Mouse (Mus musculus) gastrocnemius, adult 8-10 months (tissue): Measurements from ENCODE around the gene Vamp8. TPM values are rescaled to one million over a fixed set of nuclear protein-coding genes. Genes with fewer than 3 reads are reported as not detected.

Experiments
- DNase-seq, 2 experiments: peaks; one replicate each; pipeline ENCODE4 v3.0.0; 2022; ENCODE audit warnings: low spot score in 2 of 2
- total RNA-seq, 4 experiments: library from RNA; stranded (reverse); gene quantifications; 2 replicates each; pipeline ENCODE4 v1.2.4; 2022

Gene Vamp8
- total RNA-seq, 4 experiments from 2014 or later: 37.1 to 47.8 (median 45.0) TPM

DNA sequence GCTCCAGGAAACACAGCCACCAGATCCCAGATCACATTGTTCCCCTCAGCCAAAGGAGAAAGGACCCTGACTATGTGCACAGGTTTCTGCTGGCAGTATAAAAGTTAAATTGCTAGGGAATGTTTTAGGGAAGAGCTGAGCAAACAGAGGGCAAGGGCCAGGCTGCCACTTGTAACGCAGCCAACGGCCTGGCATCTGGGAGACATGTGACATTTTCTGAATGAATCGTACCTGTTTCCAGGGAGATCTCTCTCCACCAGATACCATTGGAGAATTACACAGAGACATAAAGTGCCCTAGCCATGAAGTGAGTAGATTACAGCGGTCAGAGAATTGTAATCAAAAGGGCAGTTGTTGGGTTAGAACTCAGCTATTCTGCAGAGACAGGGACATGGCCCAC is 17.3 kb downstream of the Vamp8 start:
- no peak for DNase-seq

GRCm38 (mm10) chr6:72371571-72371970 is 18.9 kb downstream of the Vamp8 start:
- DNase-seq: no peak

GRCm38 (mm10) chr6:72371147-72371546 is 19.4 kb downstream of the Vamp8 start:
- DNase-seq: no peak

- DNase-seq: no peak
Observed at GRCm38 (mm10) chr6:72370091-72370490, 20.4 kb downstream of the Vamp8 start.

DNA sequence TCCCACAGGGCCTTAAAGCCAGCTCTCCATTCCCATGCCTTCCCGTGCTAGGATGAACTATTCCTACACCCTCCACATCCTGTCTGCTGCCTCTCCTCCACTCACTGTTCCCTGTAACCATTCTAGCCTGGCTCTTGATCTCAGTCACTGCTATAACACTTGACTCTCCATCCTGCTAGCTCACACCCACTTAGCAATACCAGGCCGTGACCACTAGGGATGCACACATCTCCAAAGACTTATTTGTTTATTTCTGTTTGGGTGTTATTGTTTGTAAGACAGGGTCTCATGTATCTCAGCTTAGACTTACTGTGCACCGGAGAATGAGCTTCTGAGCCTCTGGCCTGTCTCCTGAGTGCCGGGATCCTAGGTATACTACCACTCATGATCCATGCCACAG is 20.9 kb downstream of the Vamp8 start:
- no peak for DNase-seq

GRCm38 (mm10) chr6:72367460-72367974 is 23.0 kb downstream of the Vamp8 start:
- DNase-seq: no peak

GRCm38 (mm10) chr6:72366844-72367443 is 23.6 kb downstream of the Vamp8 start, which contains the start of gene Rnf181:
Rnf181 (minus strand) TSS chr6:72366956.
- no peak for DNase-seq

DNA sequence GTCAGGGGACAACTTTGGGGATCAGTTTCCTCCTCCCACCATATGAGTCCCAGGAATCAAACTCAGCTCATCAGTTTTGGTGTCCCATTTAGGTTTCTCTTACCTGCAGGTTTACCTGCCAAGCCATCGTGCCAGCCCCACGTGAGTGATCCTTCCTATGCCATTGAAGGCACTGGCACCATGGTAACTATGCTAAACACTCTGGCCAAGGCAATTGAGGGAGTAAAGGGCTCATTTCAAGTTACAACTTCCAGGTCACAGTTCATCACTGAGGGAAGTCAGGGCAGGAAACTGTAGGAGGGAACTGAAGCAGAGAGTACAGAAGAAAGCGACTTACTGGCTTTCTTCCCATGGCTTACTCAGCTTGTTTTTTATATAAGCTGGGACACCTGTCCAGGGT is 24.2 kb downstream of the Vamp8 start:
- no peak for DNase-seq

DNA sequence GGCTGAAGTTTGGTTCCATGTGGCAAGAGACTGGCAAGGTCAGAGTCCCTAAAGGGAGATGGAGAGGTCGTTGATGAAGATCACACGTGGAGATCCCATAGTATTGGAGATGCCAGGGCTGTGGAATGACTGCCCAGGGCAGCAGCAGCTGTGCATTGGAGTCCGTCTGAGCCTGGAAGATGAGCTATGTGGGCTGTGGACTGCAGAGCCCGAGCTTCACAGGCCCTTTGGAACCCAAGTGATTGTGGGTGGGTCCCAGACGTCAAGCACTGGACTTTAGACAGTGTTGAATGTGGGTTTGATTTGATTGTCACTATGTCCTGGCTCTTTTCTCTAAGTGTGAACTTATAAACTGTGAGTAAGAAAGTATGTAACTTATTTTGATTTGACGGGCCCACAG is 25.5 kb downstream of the Vamp8 start:
- DNase-seq: no peak

- no peak for DNase-seq
Observed at GRCm38 (mm10) chr6:72364009-72364408, 26.5 kb downstream of the Vamp8 start.

- peak; percentile 93 to 94 for DNase-seq
Observed at GRCm38 (mm10) chr6:72362132-72363028, 28.1 kb downstream of the Vamp8 start.

DNA sequence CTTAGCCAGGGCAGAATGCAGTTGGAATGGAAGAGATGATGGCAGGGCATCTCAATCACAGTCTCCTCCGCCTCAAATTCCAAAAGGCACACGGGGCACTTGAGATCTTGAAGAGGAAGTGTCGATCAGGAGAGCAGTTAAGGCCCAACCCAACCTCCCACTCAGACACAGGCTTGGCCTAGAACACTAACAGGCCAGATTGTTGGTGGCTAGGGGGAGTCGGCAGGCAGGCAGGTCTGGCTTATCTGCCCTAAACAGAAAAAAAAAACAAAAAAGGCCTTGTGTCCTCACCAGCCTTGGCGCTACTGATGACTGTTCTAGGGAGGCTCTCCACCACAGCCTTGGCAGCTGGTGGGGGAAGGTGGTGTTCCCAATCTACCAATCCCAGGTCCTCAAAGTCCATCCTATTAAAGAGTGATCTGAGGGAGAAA is 29.4 kb downstream of the Vamp8 start:
- no peak for DNase-seq

- no peak for DNase-seq
Observed at GRCm38 (mm10) chr6:72360599-72360935, 29.9 kb downstream of the Vamp8 start.

GRCm38 (mm10) chr6:72359891-72360598 is 30.5 kb downstream of the Vamp8 start:
- no peak for DNase-seq

GRCm38 (mm10) chr6:72359343-72359742 is 31.2 kb downstream of the Vamp8 start:
- no peak for DNase-seq

DNA sequence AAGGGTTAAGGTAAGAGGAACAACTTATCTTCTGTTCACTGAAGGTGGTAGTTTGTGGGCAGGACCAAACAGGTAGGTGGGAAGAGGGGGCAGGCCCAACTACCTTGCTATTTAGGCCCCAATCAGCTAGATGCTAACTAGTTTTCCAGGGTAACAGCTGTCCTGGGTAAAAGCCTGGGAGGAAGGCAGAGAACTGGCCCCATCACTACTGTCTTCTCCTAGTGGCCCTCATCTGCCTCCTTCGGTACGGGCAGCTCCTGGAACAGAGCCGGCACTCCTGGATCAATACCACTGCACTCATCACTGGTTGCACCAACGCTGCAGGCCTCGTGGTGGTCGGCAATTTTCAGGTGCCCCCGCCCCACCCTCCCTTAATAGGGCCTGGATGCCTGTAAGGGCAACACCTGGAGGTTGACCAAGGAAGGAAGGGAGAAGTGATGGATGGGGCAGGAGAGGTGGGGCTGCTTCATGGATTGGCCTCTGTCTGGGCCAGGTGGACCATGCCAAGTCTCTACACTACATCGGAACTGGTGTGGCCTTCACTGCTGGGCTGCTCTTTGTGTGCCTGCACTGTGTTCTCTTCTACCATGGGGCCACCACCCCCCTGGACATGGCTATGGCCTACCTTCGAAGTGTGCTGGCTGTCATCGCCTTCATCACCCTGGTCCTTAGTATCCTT is 32.3 kb downstream of the Vamp8 start:
- DNase-seq: no peak

GRCm38 (mm10) chr6:72357164-72358079 is 33.1 kb downstream of the Vamp8 start:
- peak in 1 of 2 experiments; percentile 31 for DNase-seq

DNA sequence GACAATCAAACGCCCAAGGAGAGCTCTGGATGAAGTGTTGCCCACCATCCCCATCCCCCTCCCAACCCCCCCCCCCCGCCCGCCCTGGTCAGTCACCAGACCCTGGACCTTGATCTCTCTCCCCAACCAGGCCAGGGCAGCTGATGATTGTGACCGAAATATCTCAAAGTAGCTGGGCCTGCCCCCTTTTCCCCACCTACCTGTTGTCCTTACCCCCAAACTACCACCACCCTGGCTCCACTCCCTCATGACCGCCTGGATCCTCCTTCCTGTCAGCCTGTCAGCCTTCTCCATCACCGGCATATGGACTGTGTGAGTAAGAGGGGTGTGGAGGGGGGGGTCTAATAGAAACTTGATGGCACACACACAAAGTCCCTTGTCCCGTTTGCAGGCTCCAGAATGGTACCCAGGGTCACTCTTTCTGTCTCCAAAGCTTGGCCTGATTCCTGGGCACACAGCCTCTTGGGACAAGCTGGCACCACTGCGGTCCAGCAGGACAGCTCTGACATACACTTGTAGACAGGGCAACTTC is 34.4 kb downstream of the Vamp8 start:
- DNase-seq: peak in 1 of 2 experiments; percentile 17

GRCm38 (mm10) chr6:72355066-72355911 is 35.2 kb downstream of the Vamp8 start, which contains the start of gene Tmem150a:
Tmem150a (plus strand) TSS chr6:72355447.
- DNase-seq: peak; percentile 88 to 90
